Mouse (Mus musculus) retina, postnatal 7 days (tissue): ENCODE measurements around the gene Kdsr.

Experiments used
- DNase-seq: peaks from one replicate; pipeline ENCODE4 v3.0.0-alpha.2; 2012; ENCODE audit warnings: low read depth, low spot score

The Kdsr gene

DNA sequence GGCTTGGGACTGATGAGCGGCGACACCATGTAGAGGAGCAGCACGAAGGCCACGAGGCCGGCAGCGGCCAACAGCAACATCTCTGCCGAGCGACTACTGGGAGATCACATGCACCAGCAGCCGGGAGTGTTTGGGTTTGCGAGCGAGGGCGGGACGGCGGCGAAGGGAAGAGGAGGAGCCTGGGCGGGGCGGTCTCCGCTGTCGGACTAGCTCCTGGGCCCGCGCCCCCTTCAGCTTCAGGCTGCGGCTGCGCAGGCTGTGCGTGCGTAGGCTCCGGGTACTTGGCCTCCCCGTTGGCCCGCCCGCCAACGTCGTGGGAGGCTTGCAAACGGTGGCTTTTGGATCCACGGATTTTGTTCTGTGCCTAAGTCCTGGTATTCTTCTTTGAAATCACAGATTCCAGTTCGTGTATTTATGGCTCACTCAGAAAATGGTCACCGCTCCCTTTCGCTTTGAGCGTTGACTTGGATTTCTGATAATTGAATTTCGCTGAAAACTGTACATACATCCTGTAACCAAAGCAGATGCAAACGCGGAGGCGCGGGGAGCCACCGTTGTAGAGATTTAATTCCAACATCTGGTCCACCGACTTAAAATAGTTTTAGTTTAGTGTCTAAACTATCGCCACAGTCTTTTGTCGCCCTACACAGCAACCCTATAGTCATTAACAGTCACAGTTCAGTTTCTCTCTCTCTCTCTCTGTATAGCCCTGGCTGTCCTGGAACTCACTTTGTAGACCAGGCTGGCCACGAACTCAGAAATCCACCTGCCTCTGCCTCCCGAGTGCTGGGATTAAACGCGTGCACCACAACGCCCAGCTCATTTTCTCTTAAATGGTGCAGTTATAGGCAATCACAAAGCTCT is at the start of gene Kdsr:
Gene Kdsr (minus strand): TSS at position 156 of the 864 bp plus-strand sequence.
- DNase-seq: peak; percentile 92

DNA sequence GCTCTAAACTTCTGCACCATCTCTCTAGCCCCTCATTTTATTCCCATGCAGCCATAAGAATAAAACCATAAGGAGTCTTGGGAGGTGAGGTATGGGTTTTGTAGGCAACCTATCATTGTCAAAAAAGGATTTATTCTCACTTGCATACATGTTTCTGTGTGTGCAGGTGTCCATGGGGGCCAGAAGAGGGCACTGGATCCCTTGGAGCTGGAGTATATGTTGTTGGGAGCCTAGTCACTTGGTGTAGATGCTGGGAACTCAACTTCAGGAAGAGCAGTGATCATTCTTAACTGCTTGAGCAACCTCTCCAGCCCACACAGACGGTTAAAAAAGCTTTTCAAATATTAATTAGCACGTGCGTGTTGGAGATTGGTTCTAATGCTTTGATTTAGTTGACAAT is 40.4 kb upstream of the Kdsr start:
- DNase-seq: no peak

DNA sequence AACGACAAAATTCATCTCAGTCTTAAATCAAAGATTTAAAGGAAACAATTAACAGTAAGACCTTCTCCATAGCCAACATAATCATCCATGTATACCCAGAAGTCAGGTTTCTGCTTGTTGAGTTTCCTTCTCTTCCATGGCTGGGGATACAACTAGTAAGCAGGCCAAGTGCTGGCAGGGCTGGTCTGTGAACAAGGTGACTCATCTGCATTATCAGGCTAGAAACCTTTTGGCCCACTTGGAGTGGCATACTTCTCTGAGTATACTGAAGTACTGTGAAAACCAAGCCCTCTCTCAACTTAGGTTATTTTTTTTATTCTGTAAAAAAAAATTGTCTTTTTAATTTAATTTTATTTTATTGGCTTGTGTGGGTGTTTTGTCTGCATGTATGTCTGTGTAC is 39.9 kb upstream of the Kdsr start:
- DNase-seq: no peak

DNA sequence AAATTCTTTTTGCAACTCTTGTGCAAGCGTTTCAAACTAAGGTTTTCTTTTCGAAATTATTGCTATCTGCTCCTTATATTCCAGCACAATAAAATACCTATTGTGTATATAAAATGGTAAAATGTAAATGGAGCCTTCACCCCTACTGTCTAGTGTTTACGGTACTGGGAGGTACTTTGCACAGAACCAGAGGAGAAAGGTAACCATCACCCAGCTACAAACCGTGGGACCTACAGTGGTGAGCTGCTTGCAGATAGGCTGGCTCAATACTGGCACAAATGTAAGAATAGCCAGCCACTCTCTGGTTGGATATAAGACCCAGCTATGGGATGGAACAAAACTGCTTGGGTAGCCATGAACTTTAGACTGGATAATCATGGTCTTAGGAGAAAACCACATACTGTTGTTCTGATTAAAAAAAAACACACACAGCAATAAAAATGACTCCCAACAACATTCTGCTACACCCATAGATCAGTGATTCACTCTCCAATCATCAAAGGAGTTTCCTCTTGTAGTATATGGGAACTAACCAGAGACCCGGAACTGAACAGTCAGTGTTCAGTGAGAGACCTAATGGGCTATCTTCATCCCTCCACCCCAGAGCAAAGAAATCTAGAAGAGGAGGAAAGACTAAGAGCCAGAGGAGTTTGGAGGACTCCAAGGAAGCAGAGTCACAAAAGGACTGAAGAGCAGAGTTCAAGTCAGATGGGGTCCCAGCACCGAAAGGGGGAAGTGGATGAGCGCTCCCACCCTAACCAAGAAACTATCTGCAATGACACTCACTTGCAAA is 37.7 kb upstream of the Kdsr start:
- DNase-seq: no peak

DNA sequence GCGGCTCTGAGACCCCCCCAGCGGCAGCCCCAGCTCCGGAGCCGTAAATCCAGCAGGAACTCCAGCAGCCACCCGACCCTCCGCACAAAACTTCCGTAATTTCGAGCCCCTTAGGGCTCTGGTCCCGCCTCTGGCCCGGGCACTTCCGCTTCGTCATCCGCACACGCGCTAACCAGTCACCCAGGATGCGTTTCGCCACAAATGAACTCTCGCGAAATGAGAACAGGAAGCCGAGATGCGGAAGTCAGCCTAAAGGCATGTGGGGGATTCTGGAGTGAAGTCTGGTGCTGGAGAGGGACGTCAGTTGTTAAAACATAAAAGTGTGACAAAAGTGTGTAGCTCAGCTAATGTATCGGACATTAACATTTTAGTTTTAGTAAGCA is 37.0 kb upstream of the Kdsr start, which contains the start of gene Vps4b:
Gene Vps4b (minus strand): TSS at position 187 of the 383 bp plus-strand sequence.
- DNase-seq: peak; percentile 93

DNA sequence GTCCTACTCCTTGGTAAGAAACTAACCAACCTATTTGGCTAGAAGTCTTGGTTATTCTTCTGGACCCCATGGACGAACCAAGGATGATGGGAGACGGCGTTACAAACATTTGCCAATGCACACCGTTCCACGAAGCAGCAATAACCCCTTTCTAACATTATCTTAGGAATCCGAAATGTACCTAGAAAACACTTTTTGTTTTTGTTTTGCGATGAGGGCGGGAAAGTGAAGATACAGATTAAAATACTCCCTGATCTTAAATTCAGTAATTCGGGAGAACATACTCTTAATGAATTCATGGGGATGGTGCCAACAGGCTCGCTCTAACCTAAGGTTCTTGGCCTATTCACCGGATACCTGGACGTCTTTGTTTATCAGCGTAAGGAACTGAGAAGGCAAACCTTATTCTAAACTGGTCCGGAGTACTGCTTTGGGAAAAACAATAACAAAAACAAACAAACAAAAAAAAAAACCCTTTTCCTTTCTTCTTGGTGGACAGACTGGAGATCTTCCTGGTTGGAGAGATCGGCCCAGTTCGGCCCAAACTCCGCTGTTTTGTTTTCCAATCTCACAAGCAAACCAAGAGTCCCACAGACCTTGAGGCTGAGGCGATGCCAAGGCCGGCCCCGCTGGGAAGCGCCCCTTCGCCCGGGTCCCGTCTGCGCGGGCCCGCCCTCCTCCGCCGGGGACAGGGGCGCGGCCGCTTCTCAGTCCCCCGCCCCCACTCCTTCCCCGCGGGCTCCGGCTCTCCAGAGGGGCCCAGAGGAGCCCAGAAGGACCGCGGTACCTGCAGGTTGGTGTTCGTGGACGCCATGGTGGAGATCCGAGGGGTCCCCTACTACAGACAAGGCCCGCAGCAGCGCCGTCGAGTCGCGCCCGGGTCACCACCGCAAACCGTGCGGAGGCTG is 36.4 kb upstream of the Kdsr start:
- no peak for DNase-seq

DNA sequence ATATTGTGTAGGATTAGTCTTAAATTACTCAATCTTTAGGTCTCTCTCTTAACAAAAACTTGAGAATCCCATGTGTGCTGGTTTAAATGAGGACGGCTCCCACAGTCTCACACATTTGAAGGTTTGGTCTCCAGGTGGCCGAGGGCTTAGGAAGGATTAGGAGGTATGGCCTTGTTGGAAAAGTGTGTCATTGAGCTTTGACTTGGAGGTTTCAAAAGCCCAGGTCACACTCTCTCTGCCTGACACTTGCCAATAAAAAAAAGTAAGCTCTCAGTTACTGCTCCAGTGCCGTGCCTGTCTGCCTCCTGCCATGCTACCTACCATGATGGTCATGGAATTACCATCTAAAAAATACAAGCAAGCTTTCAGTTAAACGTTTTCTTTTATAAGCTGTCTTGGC is 15.4 kb upstream of the Kdsr start:
- DNase-seq: no peak

DNA sequence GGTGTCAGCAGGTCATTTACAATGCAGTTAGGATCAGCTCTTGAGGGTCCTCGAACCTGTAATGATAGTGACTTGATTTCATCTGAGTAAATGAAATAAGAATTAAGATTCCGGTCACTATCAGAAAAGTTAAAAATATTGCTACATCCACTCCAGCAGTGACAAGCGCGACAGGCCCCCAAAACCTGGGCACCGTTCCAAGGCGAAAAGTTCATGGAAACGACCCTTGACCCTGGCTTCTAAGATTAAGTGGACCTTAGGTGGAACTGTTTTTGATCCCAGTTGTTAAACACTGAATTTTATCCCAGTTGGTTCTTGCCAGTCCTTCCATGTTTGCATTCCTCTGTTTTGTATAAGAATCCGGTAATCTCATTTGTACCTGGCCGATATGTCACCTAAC is 14.6 kb upstream of the Kdsr start:
- DNase-seq: no peak

DNA sequence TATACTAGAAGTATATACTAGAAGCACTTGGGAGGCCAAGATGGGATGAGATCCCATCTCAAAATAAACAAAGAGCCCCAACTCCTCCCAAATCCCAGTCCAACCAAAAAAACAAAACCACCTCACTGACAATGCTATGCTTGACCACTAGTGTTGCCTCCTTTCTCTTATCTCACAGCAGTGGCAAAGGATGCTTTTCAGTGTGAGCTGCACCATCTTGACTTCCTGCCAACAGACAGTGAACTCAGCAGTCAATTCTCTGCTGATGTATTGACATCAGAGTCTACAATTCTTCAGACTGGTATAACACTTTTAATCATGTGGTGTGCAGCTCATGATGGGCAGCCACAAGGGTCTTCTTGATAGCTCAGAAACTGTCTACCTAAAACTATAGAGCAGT is 9.2 kb upstream of the Kdsr start:
- DNase-seq: no peak

DNA sequence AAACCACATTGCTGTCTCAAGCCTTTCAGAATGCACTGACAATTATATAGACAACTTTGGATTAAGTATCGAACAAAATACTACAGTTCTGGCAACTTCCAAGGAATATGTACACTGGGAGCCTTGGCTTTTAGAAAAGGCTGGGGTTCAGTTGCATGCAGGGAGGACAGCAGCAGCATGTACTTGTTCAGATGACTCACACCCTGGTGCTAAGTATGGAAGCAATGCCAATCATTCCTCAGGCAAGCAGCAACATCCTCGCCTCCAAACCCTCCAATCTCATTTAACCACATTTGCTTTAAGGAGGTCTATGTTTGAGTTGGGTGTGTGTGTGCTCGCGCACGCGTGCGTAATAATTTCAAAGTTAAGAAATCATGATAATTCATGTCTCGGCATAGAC is 6.2 kb upstream of the Kdsr start:
- DNase-seq: no peak

DNA sequence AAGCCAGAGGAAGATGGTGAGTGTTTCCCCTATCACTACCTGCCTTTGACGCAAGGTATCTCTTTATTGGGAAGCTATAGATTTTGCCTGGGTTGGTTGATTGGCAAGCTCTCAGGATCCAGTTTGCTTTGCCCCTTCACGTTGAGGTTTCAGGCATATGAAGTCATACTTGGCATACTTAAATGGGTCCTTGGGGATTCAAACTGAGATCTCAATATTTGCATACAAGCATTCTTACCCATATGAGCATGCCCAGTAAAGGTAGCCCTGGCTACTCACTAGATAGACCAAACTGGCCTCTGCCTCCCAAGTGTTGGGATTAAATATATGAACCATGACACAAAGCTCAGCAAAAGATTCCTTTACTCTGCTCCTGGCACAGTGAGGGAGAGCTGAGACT is 5.3 kb upstream of the Kdsr start:
- no peak for DNase-seq

DNA sequence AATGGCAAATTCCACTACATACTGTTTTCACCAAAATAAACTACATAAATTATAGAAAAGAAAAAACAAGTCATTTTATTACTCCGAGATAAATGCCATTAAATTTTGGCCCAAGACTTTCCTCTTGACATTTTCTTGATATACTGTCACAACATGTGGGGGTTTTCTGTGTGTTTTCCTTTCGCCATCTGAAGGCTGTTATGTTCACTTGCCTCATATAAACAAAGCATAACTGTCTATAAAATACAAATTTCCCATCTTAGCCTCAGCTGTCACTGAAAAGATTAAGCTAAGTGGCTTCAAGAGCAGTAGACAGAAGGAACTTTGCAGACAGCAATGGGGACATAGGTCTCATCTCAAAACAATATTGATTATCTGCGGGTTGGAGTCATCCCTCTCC is 4.8 kb upstream of the Kdsr start:
- no peak for DNase-seq

DNA sequence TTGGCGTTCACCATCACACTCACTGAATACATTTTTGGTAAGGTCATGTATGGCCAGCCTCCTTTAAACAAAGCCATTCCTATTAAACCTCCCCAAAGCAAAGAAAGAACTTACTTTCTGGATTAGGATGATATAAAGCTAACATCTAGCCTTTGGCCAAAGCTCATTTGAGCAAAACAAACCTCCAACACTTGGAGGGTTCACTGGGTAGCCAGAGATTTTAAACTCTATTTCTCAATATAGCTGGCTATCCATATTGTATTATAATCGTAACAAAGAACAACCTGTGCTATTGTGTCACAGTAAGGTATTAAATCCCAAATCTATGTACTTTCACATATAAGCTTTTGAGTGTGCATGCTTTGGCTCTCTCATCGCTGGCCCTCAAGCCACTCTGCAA is 1.2 kb upstream of the Kdsr start:
- DNase-seq: no peak

DNA sequence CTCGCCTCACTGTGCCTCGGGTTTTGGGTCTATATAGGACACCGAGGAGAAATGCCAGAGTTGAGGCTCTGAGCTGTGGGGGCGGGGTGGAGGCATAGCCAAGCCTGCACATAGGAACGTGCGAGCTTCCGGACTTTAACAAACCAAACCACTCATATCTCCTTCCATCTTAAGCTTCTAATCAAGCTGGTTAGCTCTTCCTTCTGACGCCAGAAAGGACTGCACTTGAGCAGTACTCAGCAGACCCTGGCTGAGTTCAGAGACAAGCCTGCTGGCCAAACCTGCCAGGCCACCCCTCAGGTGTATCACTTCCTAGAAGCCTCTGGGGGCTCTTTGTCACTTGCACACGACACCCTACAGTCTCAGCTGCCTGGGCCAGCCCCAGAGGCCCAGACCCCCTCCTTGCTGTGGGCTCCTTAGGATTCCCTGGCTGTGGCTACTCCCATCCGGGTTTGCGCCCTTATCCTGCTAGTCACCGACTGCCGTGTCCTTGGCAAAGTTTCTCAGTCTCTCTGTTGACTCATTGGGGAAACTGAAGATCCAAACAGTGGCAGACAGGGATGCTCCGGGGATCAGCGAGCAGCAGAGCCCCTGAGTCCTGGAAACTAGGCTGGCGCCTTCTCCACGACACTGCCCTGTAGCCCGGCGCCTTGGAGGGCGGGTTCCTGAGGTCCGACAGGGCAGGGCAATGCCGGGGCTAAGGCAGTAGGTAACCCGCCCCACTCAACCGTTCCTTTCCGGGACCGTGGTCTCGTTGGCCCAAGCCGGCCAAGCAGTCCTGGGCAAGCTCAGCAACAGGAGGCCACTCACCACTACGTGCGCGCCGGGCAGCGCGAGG is 574 bp downstream of the Kdsr start:
- peak; percentile 4 for DNase-seq

DNA sequence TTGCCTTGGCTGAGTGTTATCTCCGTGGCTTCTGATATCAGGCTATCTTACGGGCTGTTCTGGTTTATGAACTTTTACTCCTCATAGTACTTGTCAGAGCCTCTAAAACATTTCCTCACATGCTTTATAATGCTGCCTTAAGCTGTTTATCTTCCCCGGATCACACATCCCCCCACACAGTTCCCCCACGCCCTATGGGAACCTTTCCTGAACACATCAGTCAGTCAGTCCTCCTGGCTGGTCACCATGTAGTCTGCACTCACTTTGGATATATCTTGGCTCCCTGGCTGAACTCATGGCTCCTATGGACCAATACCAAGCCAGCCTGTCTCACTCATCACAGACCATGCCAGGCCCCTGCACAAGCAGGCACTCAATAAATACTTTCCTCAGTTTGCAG is 2.9 kb downstream of the Kdsr start:
- DNase-seq: no peak

DNA sequence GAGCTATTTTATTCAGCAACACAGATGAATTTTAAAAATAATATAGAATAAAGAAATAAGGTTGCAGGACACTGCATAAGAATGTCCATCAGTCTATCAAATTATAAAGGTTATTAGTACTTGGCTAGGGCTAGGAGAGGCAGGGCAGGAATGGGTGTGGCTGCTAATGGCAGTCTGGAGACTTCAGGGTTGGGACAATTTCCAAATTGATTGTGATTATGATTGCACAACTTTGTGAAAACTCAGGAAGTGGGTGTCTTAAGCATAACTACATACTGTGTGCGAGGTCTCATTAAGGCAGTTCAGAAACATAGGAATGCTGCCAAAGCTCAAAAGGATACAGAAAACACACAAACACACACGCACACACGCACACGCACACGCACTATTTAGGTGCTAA is 7.5 kb downstream of the Kdsr start:
- DNase-seq: no peak

DNA sequence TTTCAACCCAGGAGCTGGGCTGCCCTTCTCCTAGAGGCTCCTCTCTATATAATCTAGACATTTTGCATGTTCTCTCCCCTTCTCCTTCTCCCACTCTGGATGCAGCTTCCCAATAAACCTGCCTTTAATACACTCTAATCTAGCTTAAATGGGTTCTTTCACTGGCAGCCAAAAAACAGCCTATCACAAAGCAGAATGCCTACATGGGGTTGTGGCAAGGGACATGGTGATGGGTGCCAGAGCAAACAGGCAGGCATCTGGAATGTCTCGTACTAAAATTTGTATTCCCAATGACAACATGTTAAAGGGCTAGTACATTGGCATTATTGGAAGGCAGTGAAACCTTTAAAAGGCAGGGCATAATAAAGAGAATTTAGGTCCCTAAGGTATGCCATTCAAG is 8.9 kb downstream of the Kdsr start:
- DNase-seq: no peak

DNA sequence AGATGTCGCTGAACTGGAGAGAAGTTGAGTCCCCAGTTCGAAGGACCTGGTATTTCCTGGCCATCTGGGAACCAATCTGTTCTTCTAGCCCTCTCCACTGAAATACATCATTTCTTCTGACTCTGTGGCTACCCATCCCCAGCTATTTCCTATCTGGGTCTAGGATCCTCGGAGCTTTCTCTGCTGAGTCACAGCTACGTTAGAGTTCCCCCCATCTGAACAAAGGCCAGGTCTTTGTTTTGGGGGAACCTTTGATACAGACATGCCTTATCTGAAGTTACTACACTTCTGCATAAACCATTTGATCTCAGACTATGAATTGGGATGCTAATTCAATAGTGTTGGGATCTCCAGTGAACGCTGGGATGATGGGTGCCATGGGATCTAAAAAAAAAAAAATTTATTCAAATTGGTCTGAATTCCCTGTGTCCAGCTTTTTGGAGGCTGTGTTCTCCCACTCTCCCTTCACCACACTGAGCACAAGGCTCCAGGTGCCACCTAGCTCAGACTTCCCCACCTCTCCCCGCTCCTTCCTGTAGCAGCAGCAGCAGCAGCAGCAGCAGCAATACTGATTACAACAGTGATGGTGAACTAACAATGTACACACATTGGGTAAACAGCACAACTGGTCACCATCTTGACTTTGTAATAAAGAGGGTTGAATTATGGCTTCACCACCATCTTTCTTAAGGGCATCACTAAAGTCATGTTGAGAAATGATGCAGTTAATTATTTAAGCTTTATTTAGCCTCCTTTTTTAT is 10.8 kb downstream of the Kdsr start:
- no peak for DNase-seq

DNA sequence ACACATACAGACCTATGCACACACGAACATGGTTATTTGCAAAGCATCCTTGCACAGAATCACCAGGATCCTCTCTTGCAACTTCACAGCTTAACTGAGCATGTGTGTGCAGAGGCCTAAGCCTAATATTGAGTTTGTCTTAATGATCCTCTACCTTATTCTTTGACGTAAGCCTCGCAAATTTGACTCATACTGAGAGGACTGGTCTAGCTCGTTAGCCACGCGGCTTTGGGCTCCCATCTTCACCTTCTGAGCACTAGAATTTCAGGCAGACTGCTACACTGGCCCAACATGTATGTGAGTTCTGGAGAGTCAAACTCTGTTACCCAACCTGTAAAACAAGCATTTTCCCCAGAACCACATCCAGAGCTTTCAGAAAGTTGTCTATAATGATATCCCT is 16.5 kb downstream of the Kdsr start:
- no peak for DNase-seq

DNA sequence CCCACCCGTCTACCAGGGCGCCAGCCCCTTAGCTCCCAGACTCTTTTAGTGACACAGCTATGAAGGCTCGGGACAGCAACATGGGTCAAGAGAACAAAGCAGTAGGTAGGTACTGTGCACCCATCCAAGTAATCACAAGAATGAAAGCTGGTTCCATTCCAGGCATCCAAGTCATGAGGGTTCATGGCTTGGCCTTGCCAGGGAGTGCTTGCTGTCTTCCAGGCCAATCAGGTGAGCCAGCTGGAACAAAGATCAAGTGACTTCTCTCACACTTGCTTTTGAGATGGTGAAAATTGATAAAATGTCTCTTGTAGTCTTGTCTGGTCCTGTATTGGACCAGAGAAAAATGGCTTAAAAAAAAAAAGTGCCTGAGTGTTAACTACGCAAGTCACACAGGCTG is 18.8 kb downstream of the Kdsr start:
- no peak for DNase-seq
